Mouse (Mus musculus): ENCODE measurements around the gene Mrtfb.

DNA sequence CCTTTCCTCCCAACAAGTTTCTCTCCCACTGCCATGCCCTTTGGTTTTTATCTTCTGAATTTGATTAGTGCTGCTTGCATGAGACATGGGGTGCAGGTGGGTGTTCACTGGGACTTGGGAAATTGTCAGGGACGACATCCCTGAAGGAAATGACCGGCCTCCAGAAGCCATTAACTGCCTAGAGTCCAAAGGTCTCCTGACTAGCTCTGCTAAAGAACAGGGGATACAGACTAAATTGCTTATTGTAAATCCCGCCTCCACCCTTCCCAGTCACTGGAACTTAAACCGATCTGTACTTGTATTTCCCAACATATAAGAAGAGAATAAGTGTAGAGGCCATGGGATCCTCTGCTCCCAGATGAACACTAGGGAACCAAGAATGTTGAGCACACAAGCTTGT, 43.5 kb upstream of the Mrtfb start:
- TF ChIP-seq POLR2A (IDR thresholded peaks at IDR 0.05; ENCODE audit: insufficient read depth, low read depth, low read length) (no peak), EP300 (IDR thresholded peaks at IDR 0.05; ENCODE audit: insufficient read depth, low read depth, low read length) (no peak)

Data from heart, adult 2 months (tissue).